Mouse (Mus musculus) T-helper 2 cell (primary cell): ENCODE results near the gene Myadm.

Source experiments
- in situ Hi-C: fragments of 300-600 bp; cut with MboI, MseI; formaldehyde crosslinking; loops from one replicate; pipeline ENCODE4 v1.15.1; 2025; ENCODE audit warnings: high pct_unique_total_duplicates

Myadm gene

GRCm38 (mm10) chr7:3290257-3291033 is 1.6 kb downstream of the Myadm start:
- in situ Hi-C loops = loop anchor here (10.0 kb wide), 1 partner anchor 814 kb away; no protein-coding TSS in a partner anchor

- in situ Hi-C loops = loop anchor here (10.0 kb wide), 1 partner anchor 814 kb away; no protein-coding TSS in a partner anchor
Observed at GRCm38 (mm10) chr7:3291197-3291596, 2.3 kb downstream of the Myadm start.

DNA sequence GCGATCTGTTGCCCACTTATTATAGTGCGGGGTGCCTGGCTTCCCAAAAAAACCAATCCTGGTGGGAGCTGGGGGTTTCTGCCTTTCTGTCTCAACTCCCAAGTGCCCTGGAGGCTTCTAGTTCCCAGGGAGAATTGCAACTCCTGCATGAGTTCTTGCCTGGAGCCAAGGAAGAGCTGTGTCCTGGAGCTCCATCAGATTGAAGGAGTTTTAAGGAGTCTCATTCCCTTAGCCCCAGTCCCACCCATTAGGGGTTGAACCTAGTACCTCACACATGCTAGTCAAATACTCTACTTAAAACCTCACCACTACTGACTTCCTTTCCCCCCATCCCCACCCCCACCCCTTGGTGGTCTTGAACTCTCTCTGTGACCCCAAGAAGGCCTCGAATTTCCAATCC is 2.9 kb downstream of the Myadm start:
- in situ Hi-C loops = loop anchor here (10.0 kb wide), 1 partner anchor 813 kb away; no protein-coding TSS in a partner anchor

- in situ Hi-C loops = loop anchor here (10.0 kb wide), 1 partner anchor 813 kb away; no protein-coding TSS in a partner anchor
Observed at GRCm38 (mm10) chr7:3292271-3292670, 3.4 kb downstream of the Myadm start.

- in situ Hi-C loops = loop anchor here (10.0 kb wide), 1 partner anchor 812 kb away; no protein-coding TSS in a partner anchor
Observed at GRCm38 (mm10) chr7:3292791-3293190, 3.9 kb downstream of the Myadm start.

- in situ Hi-C loops = loop anchor here (10.0 kb wide), 1 partner anchor 810 kb away; no protein-coding TSS in a partner anchor
Observed at GRCm38 (mm10) chr7:3294794-3295193, 5.9 kb downstream of the Myadm start.

- in situ Hi-C loops = loop anchor here (10.0 kb wide), 1 partner anchor 809 kb away; no protein-coding TSS in a partner anchor
Observed at GRCm38 (mm10) chr7:3295321-3296110, 6.6 kb downstream of the Myadm start.

GRCm38 (mm10) chr7:3296711-3297110 is 7.8 kb downstream of the Myadm start:
- in situ Hi-C loops = loop anchor here (10.0 kb wide), 1 partner anchor 808 kb away; no protein-coding TSS in a partner anchor

GRCm38 (mm10) chr7:3299941-3300617 is 11.2 kb downstream of the Myadm start:
- in situ Hi-C loops = loop anchor here (10.0 kb wide), 1 partner anchor 805 kb away; no protein-coding TSS in a partner anchor

DNA sequence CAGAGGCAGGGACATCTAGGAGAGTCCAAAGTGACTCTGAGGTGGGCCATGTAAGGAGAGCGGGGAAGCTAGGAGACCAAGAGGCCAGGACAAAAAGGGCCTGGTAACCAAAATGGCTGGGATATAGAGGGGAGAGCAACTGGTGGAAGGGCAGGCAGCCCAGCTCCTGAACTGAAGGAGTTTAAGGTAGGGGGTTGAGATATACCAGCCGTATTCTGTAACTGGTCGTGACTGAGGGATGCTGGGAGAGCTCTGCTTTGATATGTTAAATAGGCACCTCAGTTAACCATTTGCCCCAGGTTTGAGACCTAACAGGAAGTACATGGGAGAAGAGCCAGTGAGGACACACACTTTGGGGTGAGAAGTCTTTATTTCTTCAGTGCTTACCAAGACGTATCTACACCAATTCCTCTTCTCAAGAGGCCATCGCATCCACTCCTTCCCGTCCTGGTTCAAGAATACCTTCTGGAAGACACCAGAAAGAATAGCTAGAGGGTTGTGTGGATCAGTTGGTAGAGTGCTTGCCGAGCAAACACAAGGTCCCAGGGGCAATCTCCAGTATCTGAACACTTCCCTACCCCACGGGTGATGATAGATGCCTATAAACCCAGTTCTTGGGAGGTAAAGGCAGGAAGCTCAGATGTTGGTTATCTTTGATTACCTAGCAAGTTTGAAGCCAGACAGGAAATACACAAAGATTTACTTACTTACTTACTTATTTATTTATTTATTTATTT is 12.2 kb downstream of the Myadm start:
- in situ Hi-C loops = no loop called here

GRCm38 (mm10) chr7:3301628-3302555 is 13.0 kb downstream of the Myadm start:
- in situ Hi-C loops = no loop called here

DNA sequence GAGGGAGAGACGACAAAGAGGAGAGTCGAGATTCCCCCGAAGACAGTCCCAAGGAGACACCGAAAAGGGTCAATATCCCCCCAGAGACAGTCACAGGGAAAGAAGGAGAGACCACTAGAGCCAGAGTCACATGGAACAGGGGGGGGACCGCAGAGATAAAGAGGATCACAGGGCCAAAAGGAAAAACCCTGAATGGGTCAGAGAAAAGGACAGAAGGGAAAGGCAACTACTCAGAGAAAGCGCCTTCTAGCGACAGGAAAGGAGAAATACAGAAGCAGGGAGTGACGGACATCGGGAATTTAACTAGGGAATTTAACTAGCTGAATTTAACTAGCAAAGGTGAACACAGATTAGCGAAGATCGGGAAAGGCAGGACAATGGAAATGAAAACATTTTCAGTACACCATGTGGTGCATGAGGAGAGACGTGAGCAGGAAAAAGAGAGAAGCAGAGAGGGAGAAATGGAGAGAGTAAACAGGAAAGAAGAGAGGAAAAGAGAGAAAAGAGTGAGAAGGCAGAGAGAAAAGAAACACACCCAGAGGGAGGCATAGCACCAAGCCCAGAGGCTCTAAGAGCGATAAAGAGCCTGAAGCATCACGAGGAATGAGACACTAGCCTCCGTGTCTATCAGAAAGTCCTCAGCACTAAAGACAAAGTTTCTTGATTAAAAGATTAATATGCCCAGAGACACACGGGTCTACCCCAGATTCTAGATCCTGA is 13.8 kb downstream of the Myadm start:
- in situ Hi-C loops = no loop called here

DNA sequence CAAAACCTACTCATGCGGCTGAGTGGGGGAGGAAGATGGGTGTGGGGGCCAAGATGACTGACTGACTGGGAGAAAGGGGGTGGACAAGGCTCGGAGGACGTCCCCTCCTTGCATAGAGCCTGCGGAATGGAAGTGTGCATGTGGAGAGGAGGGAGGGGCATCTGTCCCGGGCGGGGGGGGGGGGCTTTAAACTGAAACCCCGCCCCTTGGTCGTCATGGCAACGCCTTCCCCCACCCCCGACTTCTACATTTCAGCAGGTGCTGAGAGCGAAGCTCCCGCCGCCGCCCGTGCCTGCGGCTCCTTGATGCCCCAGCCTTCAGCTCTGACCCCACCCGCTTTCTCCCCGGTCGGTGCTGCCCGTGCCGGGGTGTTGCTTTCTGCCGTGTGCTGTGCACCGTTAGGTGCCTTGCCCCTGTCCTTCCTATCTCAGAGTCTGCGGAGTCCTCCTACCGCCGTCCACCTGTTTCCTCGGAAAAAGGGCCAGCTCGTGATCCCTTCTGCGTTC is 14.4 kb downstream of the Myadm start:
- in situ Hi-C loops = no loop called here

DNA sequence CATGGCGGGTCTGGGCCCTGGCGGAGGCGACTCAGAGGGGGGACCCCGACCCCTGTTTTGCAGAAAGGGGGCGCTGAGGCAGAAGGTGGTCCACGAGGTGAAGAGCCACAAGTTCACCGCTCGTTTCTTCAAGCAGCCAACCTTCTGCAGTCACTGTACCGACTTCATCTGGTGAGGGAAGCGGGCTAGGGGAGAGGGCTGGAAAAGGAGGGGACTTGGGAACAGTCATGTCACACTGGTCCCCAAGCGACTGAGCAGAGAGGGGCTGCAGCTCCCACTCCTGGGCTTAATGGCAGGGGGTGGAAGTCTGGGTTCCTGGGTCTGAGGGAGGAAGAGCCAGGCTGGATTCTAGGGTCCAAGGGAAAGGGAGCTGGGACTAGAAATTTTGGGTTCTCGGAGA is 14.9 kb downstream of the Myadm start:
- in situ Hi-C loops = no loop called here

GRCm38 (mm10) chr7:3304298-3304697 is 15.4 kb downstream of the Myadm start:
- in situ Hi-C loops = no loop called here

- in situ Hi-C loops = no loop called here
Observed at GRCm38 (mm10) chr7:3306400-3306799, 17.5 kb downstream of the Myadm start.

GRCm38 (mm10) chr7:3308646-3309045 is 19.8 kb downstream of the Myadm start:
- in situ Hi-C loops = no loop called here

- in situ Hi-C loops = no loop called here
Observed at GRCm38 (mm10) chr7:3310233-3310632, 21.4 kb downstream of the Myadm start.

GRCm38 (mm10) chr7:3313571-3313970 is 24.7 kb downstream of the Myadm start:
- in situ Hi-C loops = no loop called here
